Mouse (Mus musculus) lung, embryonic 15.5 days (tissue): ENCODE measurements around the gene Sytl5. TPM values are rescaled to one million over a fixed set of nuclear protein-coding genes. Genes with fewer than 3 reads are reported as not detected.

Experiments used
- ATAC-seq: fragments of 200-750 bp; cut with Nextera tagmentation; 2 replicates; pipeline ENCODE4 v1.8.0; 2017; ENCODE audit warnings: moderate number of reproducible peaks, borderline replicate concordance; ENCODE audit not compliant: low FRiP score, low TSS enrichment; ENCODE audit errors: extremely low read depth
- H3K27ac ChIP-seq: fragments of 300-500 bp; sonication (generic); 2 replicates; pipeline ENCODE4 v1.5.1; 2015; ENCODE audit warnings: moderate library complexity, mild to moderate bottlenecking, inconsistent platforms
- H3K27me3 ChIP-seq: fragments of 300-500 bp; sonication (generic); 2 replicates; pipeline ENCODE4 v1.6.1; 2015; ENCODE audit warnings: inconsistent platforms
- H3K36me3 ChIP-seq: fragments of 300-500 bp; sonication (generic); 2 replicates; pipeline ENCODE4 v1.6.1; 2015; ENCODE audit warnings: inconsistent platforms
- H3K4me1 ChIP-seq: fragments of 300-500 bp; sonication (generic); 2 replicates; pipeline ENCODE4 v1.6.1; 2015; ENCODE audit warnings: inconsistent platforms
- H3K4me2 ChIP-seq: fragments of 300-500 bp; sonication (generic); 2 replicates; pipeline ENCODE4 v1.6.1; 2015; ENCODE audit warnings: inconsistent platforms, mild to moderate bottlenecking, moderate library complexity
- H3K4me3 ChIP-seq: fragments of 300-500 bp; sonication (generic); 2 replicates; pipeline ENCODE4 v1.5.1; 2015; ENCODE audit warnings: mild to moderate bottlenecking, inconsistent platforms
- H3K9ac ChIP-seq: fragments of 300-500 bp; sonication (generic); 2 replicates; pipeline ENCODE4 v1.6.1; 2015; ENCODE audit warnings: inconsistent platforms
- H3K9me3 ChIP-seq: fragments of 300-500 bp; sonication (generic); 2 replicates; pipeline ENCODE4 v1.6.1; 2016; ENCODE audit warnings: inconsistent platforms
- WGBS: fragments of 180-500 bp; shearing (Covaris S2); methylation state at CpG from one replicate; pipeline ENCODE4 v1.1.7; 2015; 5-methylcytosine and 5-hydroxymethylcytosine counted together
- polyA plus RNA-seq: library from polyadenylated mRNA; unstranded; fragments of >200 nt; fragmentation: Nextera tagmentation; extraction: Ambion mirVana; gene quantifications from 2 replicates; pipeline ENCODE4 v1.2.1, GENCODE M21; 2015

Sytl5 gene
- 0.70 and 0.96 TPM in 2 replicates for polyA plus RNA-seq

GRCm38 (mm10) chrX:9885322-9885721 lies at the start of gene Sytl5:
Gene Sytl5 (plus strand): TSS chrX:9885622.
- Histone ChIP-seq H3K9me3 (no peaks in the 10 kb centered on the region), H3K4me2 (no peak within 1 kb of the TSS), H3K9ac (no peak within 1 kb of the TSS), H3K27me3 (no peaks in the 10 kb centered on the region), H3K36me3 (no peaks in the 10 kb centered on the region), H3K4me1 (no peaks in the 10 kb centered on the region), H3K4me3 (no peak within 1 kb of the TSS), H3K27ac (no peak within 1 kb of the TSS)
- 66% methylated on average over 2 of the region's 2 CpGs for WGBS
- no peak for ATAC-seq

DNA sequence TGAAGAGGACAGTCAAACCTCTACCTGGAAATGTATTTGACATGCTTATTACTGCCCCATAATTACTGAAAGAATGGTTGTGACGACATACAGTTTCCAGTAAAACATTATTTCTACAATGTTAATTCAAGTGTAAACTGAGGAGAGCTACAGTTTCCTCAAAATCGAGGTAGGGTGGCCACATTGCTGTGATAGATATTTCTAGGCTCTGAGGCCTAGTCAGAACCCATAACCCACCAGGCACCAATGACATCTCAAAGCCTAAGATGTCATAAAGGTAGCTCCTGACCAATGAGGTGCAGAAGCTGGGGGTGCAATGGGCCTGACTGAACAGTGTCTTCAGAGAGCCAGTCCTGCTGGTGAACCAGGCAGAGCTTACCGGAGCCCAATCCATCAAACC lies 38.8 kb upstream of the Sytl5 start, which contains the start of gene Hypm:
Gene Hypm, plus strand, starts transcription at position 301 of the 400 bp plus-strand sequence.
- Histone ChIP-seq H3K27me3 (no peaks in the 10 kb centered on the region), H3K36me3 (no peaks in the 10 kb centered on the region), H3K4me1 (no peaks in the 10 kb centered on the region), H3K9me3 (no peaks in the 10 kb centered on the region), H3K4me2 (no peak within 1 kb of the TSS), H3K4me3 (no peak within 1 kb of the TSS), H3K9ac (no peak within 1 kb of the TSS), H3K27ac (no peak within 1 kb of the TSS)
- WGBS, result 75% methylated on average over 3 of the region's 3 CpGs
- ATAC-seq, result no peak

DNA sequence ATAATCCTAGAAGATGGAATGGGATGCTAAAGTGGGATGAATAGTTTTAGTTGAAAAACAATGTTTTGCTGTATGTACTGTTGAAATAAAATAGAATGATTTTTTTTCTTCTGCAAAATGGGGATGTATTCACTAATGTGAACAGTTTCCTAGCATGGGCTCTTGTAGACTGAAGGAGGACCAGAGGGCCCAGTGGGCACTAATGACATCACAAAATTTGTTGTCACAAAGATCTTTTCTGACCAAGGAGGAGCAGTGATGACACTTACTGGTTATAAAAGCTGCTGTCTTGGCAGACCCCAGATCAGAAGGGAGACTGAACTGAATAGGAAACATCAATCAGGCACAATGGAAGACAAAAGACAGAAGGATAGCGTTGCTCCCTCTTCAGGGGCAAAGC lies 36.0 kb upstream of the Sytl5 start, which contains the start of gene H2al3:
Gene H2al3, plus strand, starts transcription at position 301 of the 400 bp plus-strand sequence.
- H3K27ac ChIP-seq, result no peak within 1 kb of the TSS
- no peaks in the 10 kb centered on the region for H3K4me1 ChIP-seq
- H3K27me3 ChIP-seq, result no peaks in the 10 kb centered on the region
- no peak for ATAC-seq
- no peak within 1 kb of the TSS for H3K4me3 ChIP-seq
- H3K36me3 ChIP-seq, result no peaks in the 10 kb centered on the region
- no peak within 1 kb of the TSS for H3K9ac ChIP-seq
- no peaks in the 10 kb centered on the region for H3K9me3 ChIP-seq
- H3K4me2 ChIP-seq, result no peak within 1 kb of the TSS
- 48% methylated on average over 1 of the region's 1 CpGs for WGBS

DNA sequence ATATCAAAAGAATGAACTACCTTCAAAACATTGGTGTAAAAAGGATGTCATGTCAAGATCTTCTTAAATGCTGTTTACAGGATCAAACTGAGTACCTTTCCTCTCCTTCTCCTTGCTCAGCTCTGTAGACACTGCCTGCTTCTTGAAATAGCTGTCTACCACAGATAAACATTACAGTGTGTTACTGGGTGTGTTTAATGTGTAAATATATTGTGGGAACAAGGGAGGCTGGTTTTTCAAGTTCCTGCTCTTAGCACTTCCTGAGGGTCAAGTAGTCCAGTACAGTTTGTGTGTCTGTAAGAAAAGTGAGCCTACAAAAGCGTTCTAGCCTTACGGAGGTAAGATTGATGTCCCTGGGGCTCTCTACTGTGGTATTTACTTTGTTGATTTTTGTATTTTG lies 23.6 kb upstream of the Sytl5 start:
- 59% methylated on average over 2 of the region's 2 CpGs for WGBS
- no peak for ATAC-seq
- Histone ChIP-seq H3K9me3 (no peaks in the 10 kb centered on the region), H3K36me3 (no peaks in the 10 kb centered on the region), H3K27ac (no peak overlapping the region), H3K4me1 (no peaks in the 10 kb centered on the region), H3K9ac (no peak overlapping the region), H3K4me2 (no peak overlapping the region), H3K4me3 (no peak overlapping the region), H3K27me3 (no peaks in the 10 kb centered on the region)

- 92% methylated on average over 2 of the region's 2 CpGs for WGBS
- Histone ChIP-seq H3K27me3 (no peaks in the 10 kb centered on the region), H3K4me3 (no peak overlapping the region), H3K36me3 (no peaks in the 10 kb centered on the region), H3K9me3 (no peaks in the 10 kb centered on the region), H3K27ac (no peak overlapping the region), H3K9ac (no peak overlapping the region), H3K4me1 (no peaks in the 10 kb centered on the region), H3K4me2 (no peak overlapping the region)
- no peak for ATAC-seq
Observed at GRCm38 (mm10) chrX:9875519-9875918, 9.9 kb upstream of the Sytl5 start.

GRCm38 (mm10) chrX:9909572-9909971 lies 24.1 kb downstream of the Sytl5 start:
- Histone ChIP-seq H3K36me3 (no peaks in the 10 kb centered on the region), H3K27me3 (no peaks in the 10 kb centered on the region), H3K4me1 (no peaks in the 10 kb centered on the region), H3K9me3 (no peaks in the 10 kb centered on the region), H3K9ac (no peak overlapping the region), H3K27ac (no peak overlapping the region), H3K4me2 (no peak overlapping the region), H3K4me3 (no peak overlapping the region)
- no peak for ATAC-seq
- 45% methylated on average over 2 of the region's 2 CpGs for WGBS

DNA sequence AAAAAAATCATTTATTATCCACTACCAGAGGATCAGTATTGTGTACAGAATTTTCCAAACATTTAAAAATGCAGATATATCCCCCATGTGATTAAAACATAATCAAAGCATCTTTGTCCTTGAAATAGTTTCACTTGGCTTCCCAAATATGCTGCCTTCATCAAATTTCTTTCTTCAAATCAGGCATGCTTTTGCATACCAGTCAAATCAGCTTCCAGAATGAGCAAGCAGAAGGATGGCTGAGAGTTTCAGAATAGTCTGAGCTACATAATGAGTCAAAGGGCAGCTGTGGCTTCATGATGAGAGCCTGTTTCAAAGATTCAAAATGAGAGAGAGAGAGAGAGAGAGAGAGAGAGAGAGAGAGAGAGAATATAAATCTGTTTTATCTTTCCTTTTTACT lies 48.4 kb downstream of the Sytl5 start:
- no peak overlapping the region for H3K27ac ChIP-seq
- no peaks in the 10 kb centered on the region for H3K4me1 ChIP-seq
- H3K27me3 ChIP-seq, result no peaks in the 10 kb centered on the region
- no peak overlapping the region for H3K4me2 ChIP-seq
- ATAC-seq, result no peak
- no peaks in the 10 kb centered on the region for H3K36me3 ChIP-seq
- H3K9me3 ChIP-seq, result no peaks in the 10 kb centered on the region
- no peak overlapping the region for H3K4me3 ChIP-seq
- H3K9ac ChIP-seq, result no peak overlapping the region

DNA sequence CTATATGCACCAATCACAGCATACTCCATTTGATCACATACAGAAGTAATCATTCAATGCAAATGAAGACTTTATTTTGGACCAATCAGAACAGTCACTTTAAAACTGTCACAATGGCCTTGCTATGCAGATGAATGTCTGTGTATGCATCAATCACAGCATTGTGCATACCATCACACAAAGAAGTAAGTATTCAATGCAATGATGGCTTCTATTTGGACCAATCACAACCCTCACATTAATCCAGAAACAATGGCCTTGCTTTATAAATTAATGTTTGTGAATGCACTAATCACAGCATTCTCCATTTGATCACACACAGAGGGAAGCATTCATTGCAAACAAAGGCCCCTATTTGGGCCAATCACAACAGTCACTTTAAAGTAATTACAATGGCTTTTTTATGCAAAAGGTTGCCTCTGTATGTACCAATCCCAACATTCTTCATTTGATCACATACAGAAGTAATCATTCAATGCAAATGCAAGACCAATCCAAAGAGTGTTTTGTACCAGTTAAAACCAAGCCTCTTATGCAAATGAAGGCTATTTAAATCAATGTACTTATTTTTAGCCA lies 98.8 kb downstream of the Sytl5 start:
- no peaks in the 10 kb centered on the region for H3K4me1 ChIP-seq
- no peak overlapping the region for H3K9ac ChIP-seq
- ATAC-seq, result no peak
- no peak overlapping the region for H3K4me2 ChIP-seq
- no peak overlapping the region for H3K4me3 ChIP-seq
- H3K27me3 ChIP-seq, result no peaks in the 10 kb centered on the region
- H3K9me3 ChIP-seq, result no peaks in the 10 kb centered on the region
- H3K36me3 ChIP-seq, result no peaks in the 10 kb centered on the region
- no peak overlapping the region for H3K27ac ChIP-seq

DNA sequence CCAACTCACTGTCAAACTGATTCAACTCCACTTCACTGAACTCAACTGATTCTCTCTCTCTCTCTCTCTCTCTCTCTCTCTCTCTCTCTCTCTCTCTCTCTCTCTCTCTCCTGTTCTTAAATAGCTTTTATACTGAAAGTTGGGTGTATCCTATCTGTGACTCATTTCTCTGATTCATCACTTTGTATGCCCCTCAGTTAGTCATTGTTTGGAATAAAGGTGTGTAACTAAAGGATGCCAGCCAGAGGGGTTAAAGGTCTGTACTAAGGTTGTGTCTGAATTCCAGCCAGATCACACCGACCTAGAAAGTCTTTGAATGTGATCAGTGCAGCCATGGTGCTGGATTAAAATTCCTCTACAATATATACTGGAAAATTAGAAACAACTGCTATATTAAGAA lies 115.3 kb downstream of the Sytl5 start:
- Histone ChIP-seq H3K27ac (no peak overlapping the region), H3K27me3 (no peaks in the 10 kb centered on the region), H3K9ac (no peak overlapping the region), H3K36me3 (no peaks in the 10 kb centered on the region), H3K4me3 (no peak overlapping the region), H3K4me1 (no peaks in the 10 kb centered on the region), H3K9me3 (no peaks in the 10 kb centered on the region), H3K4me2 (no peak overlapping the region)
- WGBS, result 61% methylated on average over 1 of the region's 1 CpGs
- ATAC-seq, result no peak

- Histone ChIP-seq H3K9me3 (no peaks in the 10 kb centered on the region), H3K27me3 (no peaks in the 10 kb centered on the region), H3K36me3 (no peaks in the 10 kb centered on the region), H3K4me1 (no peaks in the 10 kb centered on the region), H3K9ac (no peak overlapping the region), H3K27ac (no peak overlapping the region), H3K4me3 (no peak overlapping the region), H3K4me2 (no peak overlapping the region)
- ATAC-seq, result no peak
- 50% methylated on average over 1 of the region's 1 CpGs for WGBS
Observed at GRCm38 (mm10) chrX:10005946-10006345, 120.5 kb downstream of the Sytl5 start.

- Histone ChIP-seq H3K4me3 (no peak overlapping the region), H3K9me3 (no peaks in the 10 kb centered on the region), H3K9ac (no peak overlapping the region), H3K27me3 (no peaks in the 10 kb centered on the region), H3K27ac (no peak overlapping the region), H3K36me3 (no peaks in the 10 kb centered on the region), H3K4me1 (no peaks in the 10 kb centered on the region), H3K4me2 (no peak overlapping the region)
- 88% methylated on average over 1 of the region's 1 CpGs for WGBS
- no peak for ATAC-seq
Observed at GRCm38 (mm10) chrX:10007675-10008270, 122.4 kb downstream of the Sytl5 start.

- Histone ChIP-seq H3K9me3 (no peaks in the 10 kb centered on the region), H3K4me1 (no peaks in the 10 kb centered on the region), H3K9ac (no peak overlapping the region), H3K27ac (no peak overlapping the region), H3K27me3 (no peaks in the 10 kb centered on the region), H3K4me2 (no peak overlapping the region), H3K36me3 (no peaks in the 10 kb centered on the region), H3K4me3 (no peak overlapping the region)
- ATAC-seq, result no peak
Observed at GRCm38 (mm10) chrX:10010202-10010601, 124.8 kb downstream of the Sytl5 start.

DNA sequence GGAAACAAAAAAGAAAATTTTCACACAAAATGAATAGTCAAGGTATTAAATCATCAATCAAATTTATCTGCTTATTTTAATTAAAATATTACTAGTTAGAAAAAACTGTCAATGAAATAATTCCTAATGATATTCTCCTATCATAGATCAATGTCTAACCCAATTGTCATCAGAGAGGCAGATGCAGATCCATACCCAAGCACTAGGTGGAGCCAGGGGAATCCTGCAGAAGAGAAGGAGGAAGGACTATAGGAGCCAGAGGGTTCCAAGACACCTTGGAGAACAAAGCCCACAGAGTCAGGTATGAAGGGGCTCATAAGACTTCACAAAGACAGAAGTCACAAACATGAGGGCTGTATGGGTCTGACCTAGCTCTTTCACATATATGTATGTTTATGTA lies 149.2 kb downstream of the Sytl5 start:
- no peak overlapping the region for H3K27ac ChIP-seq
- no peaks in the 10 kb centered on the region for H3K9me3 ChIP-seq
- H3K4me1 ChIP-seq, result no peaks in the 10 kb centered on the region
- no peak overlapping the region for H3K9ac ChIP-seq
- ATAC-seq, result no peak
- no peak overlapping the region for H3K4me2 ChIP-seq
- H3K27me3 ChIP-seq, result no peaks in the 10 kb centered on the region
- H3K4me3 ChIP-seq, result no peak overlapping the region
- H3K36me3 ChIP-seq, result no peaks in the 10 kb centered on the region
